Mouse (Mus musculus) spleen, embryonic (tissue): Measurements from ENCODE around the gene Foxa1.

Experiments
- CTCF ChIA-PET: fragments of 350-600 bp; sonication (Branson Sonifier 250); formaldehyde crosslinking; loops from one replicate; lab custom pipeline; 2022; lab: Charles Lee

Foxa1 gene

DNA sequence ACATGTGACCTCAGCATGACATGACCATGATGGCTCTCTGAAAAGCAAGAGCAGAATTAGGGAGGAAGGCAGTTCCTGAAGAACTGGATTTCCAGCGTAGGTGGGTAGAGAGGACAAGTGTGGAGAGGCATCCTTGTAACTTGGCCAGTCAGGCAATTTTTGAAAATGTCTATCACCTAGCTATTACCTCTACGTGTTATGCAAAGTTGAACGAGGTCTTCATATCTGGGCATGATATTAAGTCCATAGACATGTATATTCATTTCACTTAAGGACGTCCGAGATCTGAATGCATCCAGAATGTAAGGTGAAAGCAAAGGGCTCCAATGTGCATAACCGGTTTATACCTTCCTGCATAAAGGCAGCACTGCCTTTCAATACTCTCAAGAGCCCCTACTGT, 5.6 kb downstream of the Foxa1 start:
- CTCF ChIA-PET, result no interaction called here

- CTCF ChIA-PET, result no interaction called here
Observed at GRCm38 (mm10) chr12:57539551-57539985, 7.1 kb downstream of the Foxa1 start.

DNA sequence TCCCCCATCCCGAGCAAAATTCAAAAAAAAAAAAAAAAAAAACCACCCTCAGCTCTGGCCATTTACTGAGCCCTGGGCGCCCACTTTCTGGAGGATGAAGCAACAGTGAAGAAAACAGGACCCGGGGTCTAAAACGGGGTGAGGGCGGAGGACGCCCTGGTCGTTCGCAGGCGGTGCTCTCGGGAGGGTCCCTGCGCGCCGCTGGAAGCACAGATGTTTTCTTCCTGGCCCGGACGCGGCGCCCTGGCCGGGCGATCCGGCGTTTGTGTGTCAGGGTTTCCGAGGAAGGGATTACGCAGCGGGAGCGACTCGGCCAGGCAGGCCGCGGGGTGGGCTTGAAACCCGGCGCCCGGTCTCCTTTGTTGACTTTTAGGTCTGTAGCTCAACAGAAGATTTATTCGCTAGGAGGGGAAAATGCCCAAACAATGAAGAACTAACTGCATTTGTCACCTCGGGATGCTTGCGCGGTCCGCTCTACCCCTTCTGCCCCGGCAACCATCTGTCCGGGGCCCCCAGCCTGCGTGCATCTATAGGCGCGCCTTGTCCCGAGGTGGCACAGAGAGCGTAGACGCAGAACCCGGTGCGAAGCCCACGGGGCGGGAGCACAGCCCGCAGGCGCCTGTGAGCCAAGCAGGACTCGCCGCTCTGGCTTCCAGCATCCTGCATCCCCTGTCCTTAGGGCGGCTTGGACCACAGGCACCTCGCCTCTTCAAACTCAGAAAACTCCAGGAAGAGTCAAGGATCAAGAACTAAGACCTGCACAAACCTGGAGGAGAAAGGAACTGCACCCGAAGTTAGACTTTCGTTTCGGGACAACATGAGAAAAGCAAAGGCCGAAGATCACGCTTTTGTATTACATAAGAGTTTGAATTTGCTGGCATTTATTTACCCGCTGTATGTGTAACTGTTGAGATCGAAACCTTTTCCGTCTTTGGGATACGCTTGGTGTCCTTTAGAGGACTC, 7.8 kb downstream of the Foxa1 start:
- CTCF ChIA-PET, result no interaction called here

DNA sequence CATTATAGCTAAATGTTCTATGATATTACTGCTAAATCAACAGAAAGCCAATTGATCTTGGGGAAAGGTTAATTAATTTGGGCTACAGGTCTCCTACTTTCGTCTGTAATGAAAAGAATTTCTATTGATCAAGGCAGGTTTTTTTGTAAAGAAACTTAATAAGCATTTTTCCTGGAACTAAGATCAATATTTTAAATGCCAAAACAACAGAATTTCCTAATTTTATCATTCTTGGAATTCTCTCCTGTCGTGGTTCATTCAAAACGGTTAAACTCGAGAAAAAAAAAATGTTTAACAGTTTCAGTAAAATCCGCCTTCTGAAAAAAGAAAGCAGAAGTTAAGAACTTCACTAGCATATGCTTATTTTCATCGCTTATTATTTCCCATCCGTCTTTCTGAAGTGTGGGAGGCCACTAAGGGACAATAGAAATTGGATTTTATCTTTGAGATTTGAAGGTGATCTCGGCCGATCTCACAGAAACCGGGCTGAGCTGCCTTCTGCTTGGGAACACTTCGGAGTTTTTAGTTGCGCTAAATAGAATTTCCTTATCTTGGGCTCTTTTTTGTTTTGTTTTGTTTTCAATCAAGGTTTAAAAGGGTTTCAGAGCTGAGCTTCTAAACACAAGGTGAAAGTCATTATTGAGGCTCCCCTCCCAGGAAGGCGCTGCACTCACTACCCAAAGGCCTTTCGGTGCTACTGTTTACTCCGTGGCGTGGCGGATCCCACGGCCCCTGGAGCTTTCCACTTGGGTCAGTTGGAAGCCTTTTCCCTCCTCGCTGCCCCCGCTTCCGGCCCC, 8.7 kb downstream of the Foxa1 start:
- CTCF ChIA-PET, result no interaction called here

- CTCF ChIA-PET, result no interaction called here
Observed at GRCm38 (mm10) chr12:57536909-57537670, 9.6 kb downstream of the Foxa1 start.

DNA sequence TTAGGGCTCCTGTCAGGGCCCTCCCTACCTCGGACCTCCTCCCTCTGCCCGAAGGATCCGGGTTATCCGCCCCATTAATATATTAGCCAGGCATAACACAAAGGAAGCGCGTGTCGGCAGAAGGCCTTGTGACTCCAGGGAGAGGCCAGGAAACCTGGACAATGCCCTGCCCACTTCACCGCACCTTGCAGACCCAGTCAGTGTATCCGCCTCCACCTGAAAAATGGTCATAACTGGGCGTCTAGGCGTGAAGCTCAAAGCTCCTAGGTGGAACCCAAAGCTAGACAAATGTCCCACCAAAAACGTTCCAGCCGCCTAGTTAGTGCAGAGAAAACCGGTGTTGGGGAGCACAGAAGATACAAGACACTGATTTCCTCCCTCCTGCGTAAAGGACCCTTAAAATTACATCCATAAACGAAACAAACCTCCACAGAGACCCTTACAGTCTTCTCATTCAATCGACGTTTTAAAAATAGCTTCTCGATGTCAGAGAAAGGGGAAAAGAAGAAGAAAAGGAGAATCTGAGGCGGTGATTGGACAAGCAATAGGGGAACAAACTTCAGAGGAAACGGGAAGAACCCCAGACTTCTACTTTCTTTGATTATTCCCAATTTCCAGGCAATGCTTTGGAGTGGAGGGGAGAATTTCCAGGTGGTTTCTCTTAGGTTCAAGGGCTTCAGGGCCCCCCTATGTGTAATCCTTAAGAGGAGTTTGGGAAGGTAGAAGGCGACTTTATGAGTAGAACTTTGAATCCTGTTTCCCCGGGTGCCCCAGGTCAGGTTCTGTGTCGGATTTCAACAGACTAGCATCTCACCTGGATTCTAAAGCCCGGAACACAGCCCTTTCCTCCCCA, 10.4 kb downstream of the Foxa1 start:
- CTCF ChIA-PET, result no interaction called here

GRCm38 (mm10) chr12:57534879-57535611, 11.7 kb downstream of the Foxa1 start:
- CTCF ChIA-PET, result no interaction called here

DNA sequence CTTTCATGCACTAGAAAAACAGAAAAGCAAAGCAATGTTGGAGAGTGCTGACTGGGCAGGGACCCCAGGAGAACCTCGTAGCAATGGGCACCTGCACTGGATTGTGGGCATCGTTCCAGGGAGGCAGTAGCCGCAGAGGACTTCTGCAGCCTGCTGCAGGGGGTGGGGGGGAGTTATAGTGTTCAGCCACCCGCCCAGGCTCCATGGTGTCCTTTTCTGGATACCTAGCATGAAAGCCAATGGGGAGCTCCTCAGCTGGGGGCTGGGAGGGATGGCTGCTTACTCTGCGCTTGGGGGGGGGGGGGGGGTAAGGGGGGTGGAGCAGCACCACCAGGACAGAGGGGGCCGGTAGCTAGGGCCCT, 12.2 kb downstream of the Foxa1 start:
- CTCF ChIA-PET, result no interaction called here

- CTCF ChIA-PET, result no interaction called here
Observed at GRCm38 (mm10) chr12:57530474-57530873, 16.2 kb downstream of the Foxa1 start.

GRCm38 (mm10) chr12:57528335-57528734, 18.4 kb downstream of the Foxa1 start:
- CTCF ChIA-PET, result no interaction called here

GRCm38 (mm10) chr12:57515702-57516377, 30.9 kb downstream of the Foxa1 start:
- CTCF ChIA-PET, result no interaction called here

GRCm38 (mm10) chr12:57514552-57514951, 32.2 kb downstream of the Foxa1 start:
- CTCF ChIA-PET, result no interaction called here

DNA sequence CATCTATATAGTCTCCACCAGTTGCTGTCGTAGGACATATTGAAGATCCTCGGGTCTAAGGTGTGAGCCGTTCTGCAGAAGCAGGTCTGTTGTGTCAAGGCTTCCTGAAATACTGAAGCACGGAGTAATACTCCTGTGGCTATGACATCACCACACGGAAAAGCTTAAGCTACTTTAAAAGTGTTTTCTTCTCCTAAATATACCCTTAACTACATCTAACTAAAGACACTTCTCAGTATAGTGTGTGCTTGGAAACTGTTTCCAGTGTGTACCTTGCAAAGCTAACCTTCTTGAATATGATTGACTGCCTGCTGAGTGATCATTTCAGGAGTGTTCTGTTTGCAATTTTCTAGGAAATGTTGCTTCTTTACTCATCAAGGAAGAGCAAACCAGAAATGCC, 35.2 kb downstream of the Foxa1 start:
- CTCF ChIA-PET, result no interaction called here

- CTCF ChIA-PET, result no interaction called here
Observed at GRCm38 (mm10) chr12:57511127-57511526, 35.6 kb downstream of the Foxa1 start.

DNA sequence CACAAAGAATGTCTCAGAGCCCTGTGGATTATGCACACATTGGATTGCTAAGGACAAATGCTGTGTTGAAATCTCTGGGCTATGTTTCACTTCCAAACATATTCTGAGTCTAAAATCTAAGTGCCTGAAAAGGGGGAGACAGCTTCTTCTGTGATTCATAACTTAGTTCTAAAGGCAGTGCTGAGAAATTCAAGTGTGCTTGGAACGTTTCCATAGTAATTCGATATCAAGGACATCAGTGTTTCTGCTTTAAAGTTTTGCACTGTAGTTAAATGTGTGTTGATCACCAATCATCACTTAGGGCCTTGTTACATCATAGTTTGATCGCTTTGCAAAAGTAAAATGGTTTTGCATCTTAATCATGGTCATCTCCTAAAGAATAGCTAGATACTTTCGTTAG, 37.0 kb downstream of the Foxa1 start:
- CTCF ChIA-PET, result no interaction called here

GRCm38 (mm10) chr12:57508938-57509337, 37.8 kb downstream of the Foxa1 start:
- CTCF ChIA-PET, result no interaction called here

GRCm38 (mm10) chr12:57505329-57505728, 41.4 kb downstream of the Foxa1 start:
- CTCF ChIA-PET, result no interaction called here

DNA sequence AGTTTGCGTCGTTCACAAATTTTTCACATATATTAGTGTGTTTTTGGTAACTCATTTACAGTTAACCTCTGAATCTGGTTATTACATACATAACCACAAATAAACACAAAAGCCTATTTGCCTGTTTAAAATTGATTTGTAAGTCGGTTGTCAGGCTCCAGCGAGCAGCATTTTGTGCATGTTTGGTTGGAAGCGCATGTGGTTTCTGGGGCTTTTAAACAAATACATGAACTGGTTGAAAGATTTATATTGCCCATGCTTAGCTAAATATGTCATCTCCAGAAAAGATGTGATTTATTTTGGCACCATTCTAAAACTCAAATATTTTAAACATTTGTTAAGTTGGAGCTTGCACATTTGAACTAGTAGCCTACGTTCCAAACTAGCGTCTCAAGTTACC, 46.5 kb downstream of the Foxa1 start:
- CTCF ChIA-PET, result no interaction called here

- CTCF ChIA-PET, result interaction anchor here (0.6 kb wide), 2 partner anchors 79 to 689 kb away, joined by 5 to 7 read pairs; no protein-coding TSS in a partner anchor
Observed at GRCm38 (mm10) chr12:57496347-57497119, 50.2 kb downstream of the Foxa1 start.
